Mouse (Mus musculus): ENCODE measurements around the gene Nol9.
"Not testable (repeated sequence)": the region's sequence is repeated elsewhere in the genome, so short reads cannot be mapped to it uniquely, and the experiment has no call there.

The Nol9 gene

DNA sequence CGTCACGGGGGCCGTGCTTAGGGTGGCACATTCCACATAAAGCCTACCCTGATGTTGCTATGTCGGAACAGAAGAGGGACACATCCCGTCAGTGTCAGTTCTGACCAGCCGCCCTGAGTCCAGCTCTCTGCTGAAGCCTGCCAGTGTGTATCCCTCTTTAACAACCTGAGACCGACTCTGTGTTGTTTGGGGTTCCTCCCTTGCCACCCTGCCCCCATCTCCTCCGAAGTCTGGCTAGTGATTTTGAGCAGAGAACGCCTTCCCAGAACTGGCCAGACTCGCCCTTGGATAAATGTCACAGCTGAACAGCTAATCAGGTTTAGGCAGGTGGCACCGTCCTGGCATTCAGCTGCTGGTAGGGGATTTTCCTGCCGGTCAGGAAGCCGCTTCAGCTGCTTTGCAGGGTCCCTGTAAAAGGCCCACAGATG lies 28.4 kb upstream of the Nol9 start:
- DNase-seq (ENCODE audit: low spot score), result peak; percentile 74

DNA sequence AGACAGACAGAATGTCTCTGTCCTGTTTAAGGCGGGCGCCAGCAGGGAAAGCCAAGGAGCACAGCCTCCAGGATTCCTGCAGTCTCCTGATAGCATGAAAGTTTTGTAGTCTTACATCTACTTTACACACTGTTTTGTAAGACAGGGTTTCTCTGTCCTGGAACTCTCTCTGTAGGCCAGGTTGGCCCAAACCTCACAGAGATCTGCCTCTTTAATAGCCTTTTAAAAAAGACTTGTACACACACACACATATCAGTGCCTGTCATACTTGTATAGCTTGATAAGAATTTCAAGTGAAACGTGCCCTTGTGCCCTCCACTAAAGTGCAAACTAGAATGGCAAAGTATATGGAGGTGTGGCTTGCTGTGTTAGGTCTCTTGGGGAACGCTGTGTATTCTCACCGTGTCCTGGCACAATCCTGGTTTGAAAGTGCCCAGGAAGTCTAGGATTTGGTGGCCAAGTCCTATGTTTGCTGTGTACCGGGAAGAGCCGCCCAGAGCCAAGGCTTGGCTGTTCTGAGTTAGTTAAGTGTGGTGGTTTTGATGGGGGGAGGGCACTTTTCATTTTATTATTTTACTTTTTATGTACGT lies 27.9 kb upstream of the Nol9 start:
- DNase-seq (ENCODE audit: low spot score), result peak; percentile 52

DNA sequence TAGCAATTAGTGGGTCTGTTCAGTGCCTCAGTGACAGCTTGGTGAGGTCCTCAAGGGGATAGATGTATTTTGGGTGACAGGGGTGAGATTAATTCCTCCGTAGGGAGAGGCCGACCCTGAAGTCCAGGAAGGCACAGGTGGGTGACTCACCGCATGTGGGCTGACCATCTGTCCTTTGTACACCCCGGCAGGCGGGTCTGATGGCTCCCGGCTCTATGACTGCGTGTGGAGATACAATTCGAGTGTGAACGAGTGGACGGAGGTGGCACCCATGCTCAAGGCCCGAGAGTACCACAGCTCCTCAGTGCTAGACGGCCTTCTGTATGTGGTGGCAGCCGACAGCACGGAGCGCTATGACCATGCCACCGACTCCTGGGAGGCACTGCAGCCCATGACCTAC lies 27.0 kb upstream of the Nol9 start:
- DNase-seq (ENCODE audit: low spot score), result no peak

DNA sequence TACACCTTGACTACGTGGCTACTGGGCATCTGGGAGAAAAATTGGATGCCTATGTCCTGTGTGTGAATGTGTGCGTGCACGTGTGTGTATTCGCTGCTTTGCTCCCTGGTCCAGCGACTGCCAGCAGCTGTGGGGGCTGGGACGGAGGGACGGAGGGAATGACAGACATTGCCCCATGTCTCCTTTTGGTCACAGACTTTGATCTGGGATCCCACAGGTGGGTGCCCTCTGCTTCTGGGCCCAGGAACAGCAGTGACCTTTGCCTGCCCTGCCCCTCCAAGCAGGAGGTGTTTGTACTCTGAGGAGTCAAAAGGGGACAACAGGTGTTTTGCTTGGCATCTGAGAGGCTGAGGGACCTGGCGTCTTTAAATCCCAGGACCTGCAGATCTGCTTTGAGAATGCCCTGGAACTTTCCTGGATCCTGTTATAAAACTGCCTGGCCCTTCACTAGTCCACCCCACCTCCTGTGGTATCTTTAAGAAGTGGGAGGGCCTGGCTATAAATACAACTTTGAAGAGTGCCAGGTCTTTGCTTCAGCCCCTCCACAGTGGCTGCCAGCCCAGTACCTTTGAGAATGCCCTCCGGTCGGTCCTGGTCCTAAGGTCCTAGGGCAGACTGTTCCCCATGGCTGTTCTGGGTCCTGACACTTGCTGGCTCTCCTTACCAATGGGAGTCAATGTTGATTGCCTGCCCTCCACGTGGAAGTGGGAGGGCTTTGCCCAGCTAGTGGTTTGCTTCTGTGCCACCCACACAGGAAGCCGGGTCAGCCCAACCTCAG lies 25.9 kb upstream of the Nol9 start:
- DNase-seq (ENCODE audit: low spot score), result no peak

DNA sequence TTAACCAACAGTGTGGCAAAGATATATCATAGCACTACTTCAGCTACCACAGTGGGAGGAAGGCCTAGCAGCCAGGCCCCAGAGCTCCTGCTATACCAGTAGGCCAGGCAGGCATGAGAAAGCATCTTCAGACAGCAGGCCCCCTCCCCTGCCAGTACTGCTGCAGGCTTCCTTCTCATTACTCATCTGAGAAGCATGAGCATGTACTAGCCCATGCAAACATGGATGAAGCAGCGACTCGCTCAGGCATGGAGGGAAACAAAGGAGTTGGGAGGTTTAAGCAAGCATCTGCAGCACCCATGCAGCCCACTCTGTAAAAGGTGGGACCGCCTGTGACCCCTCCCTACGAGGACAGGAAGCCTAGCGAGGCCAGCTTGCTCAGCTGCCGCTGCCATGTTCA lies 20.0 kb upstream of the Nol9 start:
- DNase-seq (ENCODE audit: low spot score), result no peak

DNA sequence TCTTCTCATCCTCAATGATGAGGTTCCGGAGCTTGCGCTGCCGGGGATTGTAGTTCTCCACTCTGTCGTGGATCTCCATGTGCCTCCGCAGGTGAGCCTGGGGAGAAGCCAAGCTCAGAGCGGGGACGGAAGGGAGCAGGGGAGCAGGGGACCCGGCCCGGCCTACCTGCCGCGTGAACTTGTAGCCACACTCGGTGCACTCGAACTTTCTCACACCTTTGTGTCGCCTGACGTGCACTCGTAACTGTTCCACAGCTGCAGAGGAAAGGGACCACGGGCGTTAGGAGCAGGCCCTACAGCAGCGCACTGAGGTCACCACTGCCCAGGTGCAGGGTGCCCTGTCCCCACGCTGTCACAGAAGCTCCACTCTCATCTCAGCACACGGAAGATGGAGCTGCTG lies 19.1 kb upstream of the Nol9 start:
- DNase-seq (ENCODE audit: low spot score), result no peak

DNA sequence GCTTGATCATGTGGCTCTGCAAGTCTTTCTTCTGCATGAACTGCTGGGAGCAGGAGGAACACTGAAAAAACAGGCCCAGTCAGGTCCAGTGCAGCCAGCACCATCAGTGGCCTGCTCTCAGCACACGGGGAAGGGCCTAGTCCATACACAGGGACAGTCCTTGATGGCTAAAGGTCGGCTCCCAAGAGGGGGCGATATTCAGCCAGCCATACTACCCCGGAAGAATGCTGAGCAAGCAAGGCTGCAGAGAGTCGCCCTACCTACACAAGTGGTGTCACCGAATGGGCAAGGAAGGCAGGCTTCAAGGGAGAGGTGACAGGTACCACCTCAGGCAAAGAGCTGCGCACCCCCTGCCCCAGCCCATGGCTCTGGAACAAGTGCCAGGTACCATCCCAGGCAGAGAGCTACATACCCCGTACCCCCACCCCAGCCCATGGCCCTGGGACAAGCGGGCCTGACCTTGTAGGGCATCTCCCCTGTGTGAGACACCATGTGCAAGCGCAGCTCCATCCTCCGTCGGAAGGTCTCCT lies 17.5 kb upstream of the Nol9 start:
- DNase-seq (ENCODE audit: low spot score), result no peak

DNA sequence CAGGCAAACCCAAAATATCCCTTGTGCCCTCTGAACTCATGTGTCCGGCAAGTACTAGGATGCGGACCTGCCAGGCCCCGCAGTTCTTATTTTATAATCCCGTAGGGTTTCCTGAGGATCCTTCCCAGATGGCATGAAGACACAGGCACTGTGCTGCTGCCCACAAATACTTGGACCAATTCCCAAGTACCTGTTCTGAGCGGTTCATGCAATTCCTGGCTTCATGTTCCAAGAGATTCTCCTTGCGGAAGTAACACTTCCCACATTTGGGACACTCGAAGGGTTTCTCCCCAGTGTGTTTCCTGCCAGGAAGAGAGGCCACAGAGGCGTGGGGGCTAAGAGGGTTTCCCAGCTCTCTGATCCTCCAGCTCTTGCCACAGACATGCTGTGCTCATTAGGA lies 16.6 kb upstream of the Nol9 start:
- DNase-seq (ENCODE audit: low spot score), result no peak

DNA sequence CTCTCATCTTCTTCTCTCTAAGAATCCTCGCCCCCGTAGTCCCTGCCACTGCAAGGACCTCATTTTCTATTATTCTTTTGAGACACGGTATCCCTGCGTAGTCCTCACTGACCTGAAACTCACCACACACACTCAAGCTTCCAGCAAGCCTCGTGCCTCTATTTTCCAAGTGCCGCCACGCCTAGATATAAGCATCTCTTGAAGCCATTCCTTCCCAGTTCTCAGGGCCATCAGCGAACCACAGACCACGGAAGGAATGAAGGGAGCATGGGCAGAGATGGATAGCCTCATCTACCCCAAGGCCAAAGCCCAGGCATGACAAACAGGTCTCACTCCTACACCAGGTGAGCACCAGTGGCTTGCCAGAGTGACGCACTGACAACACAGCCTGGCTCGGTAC lies 14.6 kb upstream of the Nol9 start:
- no peak for DNase-seq (ENCODE audit: low spot score)

DNA sequence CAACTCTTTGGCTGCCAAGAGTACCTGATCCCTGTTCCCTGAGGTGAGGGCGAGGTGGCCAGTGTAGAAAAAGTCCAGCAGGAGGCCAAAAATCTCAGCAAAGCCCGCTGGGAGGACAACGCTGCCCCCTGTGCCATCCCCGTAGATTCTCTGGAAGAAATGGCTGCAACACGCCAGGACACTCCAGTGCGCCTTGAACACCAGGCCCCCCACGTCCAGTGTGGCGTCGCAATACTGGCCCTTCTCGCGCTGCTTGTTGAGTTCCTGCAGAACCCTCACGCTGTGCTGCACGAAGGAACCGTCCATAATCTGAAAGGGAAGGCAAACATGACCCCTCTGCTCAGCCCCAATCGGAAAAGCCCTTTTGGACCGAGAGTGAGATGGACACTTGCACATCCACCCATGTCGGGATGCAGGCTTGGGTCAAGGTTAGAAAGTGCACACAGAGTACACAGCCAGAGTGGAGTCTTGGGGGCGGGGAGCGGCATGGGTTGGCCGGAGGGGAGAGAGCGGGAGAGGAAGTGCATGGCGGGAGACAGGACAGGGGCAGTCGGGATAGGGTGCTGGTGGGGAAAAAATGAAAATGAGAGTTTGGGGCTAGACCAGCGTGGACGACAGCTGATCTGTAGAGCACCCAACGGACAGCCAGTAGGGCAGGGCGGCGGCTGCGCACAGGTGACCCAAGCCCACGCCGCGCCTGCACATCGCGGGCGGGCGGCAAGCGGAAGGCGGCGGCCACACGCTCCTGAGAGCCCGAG lies 12.2 kb upstream of the Nol9 start:
- DNase-seq (ENCODE audit: low spot score), result no peak

DNA sequence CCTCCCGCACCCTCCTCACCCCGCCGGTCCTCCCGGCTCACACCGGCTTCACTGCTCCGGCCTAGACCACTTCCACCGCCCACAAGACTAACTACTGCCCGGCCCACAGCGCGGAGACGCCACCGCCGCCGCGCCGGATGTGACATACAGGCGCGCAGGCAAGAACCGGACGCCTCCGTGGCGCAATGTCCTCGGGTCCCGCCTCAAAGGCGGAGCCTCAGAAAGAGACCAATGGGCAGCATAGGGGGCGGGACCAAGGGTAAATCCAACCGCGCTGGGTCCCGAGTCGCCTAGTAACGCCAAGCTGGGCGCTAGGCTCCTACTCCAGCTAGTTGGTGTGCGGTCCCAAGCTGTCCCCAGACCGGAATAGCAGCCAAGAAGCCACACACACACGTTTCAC lies 11.6 kb upstream of the Nol9 start, which contains the start of gene Zbtb48:
TSS of gene Zbtb48 (minus strand) at position 148 of the 400 bp plus-strand sequence.
- peak; percentile 96 for DNase-seq (ENCODE audit: low spot score)

DNA sequence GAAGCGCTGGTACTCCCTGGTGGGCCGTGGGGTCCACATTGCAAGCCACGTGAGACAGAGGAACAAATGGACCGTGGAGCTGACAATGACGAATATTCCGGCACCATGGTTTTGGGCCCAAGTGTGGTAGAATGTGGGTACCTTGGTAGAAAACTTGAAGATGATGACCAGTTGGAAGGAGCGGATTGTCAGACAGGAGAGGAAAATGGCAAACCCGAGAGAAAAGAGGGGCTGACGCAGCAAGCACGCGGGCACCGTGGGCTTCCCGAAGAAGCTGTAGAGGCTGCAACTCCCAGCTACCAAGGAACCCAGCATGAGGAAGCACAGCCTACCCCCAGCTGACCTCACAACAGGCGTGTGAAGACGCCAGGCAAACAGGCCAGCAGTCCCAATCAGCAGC lies 10.7 kb upstream of the Nol9 start:
- no peak for DNase-seq (ENCODE audit: low spot score)

DNA sequence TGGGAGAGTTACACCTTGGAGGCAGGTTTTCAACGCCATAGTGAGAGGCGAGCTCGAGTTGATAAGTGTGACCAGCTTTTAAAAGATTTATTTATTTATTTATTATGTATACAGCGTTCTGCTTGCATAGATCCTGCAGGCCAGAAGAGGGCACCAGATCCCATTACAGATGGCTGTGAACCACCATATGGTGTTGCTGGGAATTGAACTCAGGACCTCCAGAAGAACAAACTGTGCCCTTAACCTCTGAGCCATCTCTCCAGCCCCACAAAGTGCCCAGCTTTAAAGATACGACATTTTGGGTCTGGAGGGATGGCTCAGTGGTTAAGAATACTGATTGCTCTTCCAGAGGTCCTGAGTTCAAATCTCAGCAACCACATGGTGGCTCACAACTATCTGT lies 10.0 kb upstream of the Nol9 start:
- no peak for DNase-seq (ENCODE audit: low spot score)

DNA sequence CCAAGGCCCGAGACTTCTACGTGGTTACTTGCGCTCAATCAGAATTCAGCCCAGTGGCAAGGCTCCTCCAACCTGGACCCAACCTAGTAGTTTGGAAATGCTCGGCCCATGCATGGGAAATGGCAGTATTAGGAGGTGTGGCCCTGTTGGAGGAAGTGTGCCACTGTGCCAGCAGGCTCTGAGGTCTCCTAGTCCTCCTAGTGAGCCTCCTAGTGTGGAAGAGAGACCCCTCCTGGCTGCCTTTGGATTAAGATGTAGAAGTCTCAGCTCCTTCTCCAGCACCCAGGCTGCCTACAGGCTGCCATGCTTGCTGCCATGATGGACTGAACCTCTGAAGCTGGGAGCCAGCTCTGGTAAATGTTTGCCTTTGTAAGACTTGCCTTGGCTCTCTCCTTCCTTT lies 9.1 kb upstream of the Nol9 start:
- DNase-seq (ENCODE audit: low spot score), result no peak

DNA sequence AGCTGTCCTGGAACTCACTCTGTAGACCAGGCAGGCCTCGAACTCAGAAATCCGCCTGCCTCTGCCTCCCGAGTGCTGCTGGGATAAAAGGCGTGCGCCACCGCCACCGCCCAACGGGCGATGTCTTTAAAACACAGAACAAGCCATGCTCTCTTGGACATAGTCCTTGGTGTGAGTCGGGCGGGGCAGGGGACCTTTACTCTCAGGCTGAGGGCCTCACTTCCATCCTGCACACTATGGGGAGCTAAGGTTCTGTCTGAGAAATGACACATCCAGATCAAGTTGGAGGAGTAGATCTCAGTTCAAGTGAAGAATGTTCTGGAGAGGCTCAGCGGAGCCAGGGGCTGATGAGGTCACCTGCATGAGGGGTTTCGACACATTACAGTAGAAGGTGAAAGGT lies 6.2 kb upstream of the Nol9 start:
- no peak for DNase-seq (ENCODE audit: low spot score)

DNA sequence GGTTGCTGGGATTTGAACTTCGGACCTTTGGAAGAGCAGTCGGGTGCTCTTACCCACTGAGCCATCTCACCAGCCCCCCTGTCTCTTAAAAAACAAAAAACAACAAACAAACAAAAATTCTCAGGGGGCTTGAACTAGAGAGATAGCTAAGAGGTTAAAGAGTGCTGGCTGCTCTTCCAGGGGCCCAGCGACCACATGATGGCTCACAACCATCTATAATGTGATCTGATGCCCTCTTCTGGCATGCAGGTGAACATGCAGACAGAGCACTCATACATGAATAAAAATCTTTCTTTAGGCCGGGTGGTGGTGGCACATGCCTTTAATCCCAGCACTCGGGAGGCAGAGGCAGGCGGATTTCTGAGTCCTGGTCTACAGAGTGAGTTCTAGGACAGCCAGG lies 2.7 kb upstream of the Nol9 start:
- DNase-seq (ENCODE audit: low spot score), result not testable (repeated sequence)

DNA sequence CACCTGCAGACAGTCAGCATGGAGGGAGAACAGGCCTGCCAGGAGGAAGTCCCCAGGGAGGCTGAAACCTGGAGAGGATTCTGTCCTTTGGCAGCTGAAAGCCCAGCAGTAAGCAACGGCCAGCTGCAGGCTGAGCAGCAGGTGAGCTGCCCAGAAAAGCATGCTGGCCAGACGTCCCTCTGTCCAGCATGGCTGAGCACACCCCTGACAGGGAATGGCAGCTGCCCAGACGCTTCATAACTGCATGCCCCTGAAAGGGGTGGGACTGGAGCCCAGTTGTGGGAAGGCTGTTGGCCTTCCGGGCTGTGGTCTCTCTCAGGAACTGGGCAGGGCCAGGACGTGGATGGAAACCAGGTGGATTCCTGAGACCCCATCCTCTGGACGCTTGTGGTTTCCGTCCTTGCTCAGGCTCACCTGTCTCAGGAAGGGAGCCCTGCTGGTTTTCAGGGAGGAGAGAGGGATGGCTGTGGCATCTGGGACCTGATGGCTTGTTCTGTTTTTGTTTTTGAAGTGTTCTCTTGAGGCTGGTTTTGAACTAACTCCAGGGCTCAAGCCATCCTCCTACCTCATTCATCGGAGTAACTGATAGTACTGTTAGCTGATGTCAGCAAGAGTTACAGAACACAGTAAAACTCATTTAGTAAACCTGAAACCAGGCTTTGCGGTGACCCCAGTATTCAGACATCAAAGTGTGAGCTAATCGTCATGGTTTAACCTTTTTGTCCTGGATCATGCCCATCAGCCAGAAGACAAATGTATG lies 716 bp upstream of the Nol9 start, which contains the start of gene Tas1r1:
TSS of gene Tas1r1 (minus strand) at position 344 of the 760 bp plus-strand sequence.
- DNase-seq (ENCODE audit: low spot score), result no peak

DNA sequence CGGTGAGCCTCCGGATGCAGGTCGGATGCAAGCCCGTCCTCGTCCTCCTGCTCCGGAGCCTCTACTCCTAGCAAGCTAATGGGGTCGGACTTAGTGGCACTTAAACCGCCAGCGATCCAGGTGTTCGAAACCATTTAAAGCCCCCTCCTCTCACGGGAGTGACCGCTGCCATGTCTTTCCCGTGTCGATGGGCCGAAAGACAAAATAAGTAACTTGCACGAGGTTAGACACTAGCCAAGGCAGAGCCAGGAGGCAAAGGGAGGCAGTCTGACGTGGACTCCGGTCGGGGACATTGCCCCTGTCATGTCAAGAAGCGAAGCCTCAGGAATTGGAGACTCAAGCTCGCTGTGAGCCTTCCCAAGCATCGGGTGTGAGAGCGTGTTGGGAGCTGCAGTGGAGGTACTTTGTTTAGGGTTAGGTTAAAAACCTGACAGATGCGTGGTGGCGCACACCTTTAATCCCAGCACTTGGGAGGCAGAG lies 750 bp downstream of the Nol9 start:
- no peak for DNase-seq (ENCODE audit: low spot score)

DNA sequence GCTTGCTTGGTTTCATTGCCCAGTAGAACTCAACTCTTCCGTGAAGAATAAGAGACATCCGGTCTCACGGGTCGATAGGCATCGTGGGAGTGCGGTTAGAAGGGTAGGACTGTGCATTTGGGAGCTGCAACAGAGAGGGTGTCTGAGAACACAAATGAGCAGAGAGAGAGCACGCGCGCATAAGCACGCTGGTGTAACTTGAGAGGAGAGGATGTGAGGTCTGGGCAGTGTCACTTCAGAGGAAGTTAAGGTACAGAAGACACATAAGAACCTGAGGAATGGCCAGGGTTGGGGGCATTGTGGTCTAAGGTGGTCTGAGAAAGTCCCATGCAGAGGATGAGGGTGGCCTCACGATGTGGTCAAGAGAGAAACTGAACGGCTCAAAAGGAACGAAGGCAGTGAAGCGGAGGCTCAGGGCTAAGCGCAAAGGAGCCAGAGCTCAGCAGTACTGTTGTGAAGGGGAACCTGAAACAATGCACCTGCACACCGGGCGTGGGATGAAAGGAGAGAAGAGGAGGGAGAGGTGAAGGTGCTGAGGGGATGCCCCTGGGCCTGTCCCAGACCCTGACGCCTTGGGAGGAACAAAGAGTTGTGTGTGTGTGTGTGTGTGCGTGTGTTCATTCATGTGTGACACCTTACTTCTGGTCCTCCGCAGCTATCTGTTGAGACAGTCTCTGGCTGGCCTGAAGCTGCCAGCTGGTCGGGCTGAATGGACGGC lies 3.0 kb downstream of the Nol9 start:
- no peak for DNase-seq (ENCODE audit: low spot score)

DNA sequence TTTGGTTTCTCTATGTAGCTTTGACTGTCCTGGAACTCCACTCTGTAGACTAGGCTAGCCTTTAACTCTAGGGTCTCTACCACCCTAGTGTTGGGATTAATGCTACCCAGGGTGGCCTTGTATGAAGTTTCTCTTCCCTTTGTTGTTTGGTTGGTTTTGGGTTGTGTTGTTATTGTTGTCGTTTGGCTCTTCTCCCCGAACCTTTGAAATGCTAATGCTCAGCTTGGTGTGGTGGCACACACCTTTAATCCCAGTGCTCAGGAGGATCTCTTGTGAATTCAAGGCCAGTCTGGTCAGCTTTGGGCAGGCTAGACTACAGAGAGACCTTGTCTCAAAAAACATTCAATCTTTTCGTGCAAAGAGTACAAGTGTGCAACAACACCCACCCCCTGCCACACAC lies 4.0 kb downstream of the Nol9 start:
- no peak for DNase-seq (ENCODE audit: low spot score)

DNA sequence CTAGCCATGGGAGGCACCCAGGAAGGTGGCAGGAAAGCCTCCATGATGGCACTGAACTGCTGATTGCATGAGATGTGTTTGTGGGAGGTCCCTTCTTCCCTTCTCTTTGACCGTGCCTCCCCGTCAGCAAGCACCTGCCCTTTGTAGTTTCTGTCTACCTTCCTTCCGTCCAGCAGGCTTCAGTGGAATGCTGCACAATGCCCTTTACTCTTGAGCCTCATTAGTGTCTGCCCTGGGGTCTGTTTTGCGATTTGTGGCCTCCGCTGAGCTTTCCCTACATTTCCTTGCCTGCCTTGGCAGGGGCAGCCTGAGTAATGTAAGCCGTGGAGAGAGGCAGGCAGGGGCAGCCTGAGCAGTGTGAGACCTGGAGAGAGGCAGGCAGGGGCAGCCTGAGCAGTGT lies 5.5 kb downstream of the Nol9 start:
- no peak for DNase-seq (ENCODE audit: low spot score)

Data from c-Kit-positive CD71-positive TER-119-positive erythroid progenitor cells, embryonic 14.5 days (primary cell).